Mouse (Mus musculus) erythroid progenitor cell, adult 5-6 weeks (primary cell): ENCODE measurements around the gene Wdr64. TPM values are rescaled to one million over a fixed set of nuclear protein-coding genes. Genes with fewer than 3 reads are reported as not detected.

Experiments
- ATAC-seq: replicated peaks from 2 replicates; pipeline ENCODE4 v1.8.0; 2016; ENCODE audit warnings: moderate number of reproducible peaks, mild to moderate bottlenecking, moderate TSS enrichment, inconsistent platforms; ENCODE audit not compliant: poor library complexity, low FRiP score, severe bottlenecking
- total RNA-seq, 2 experiments: library from RNA; stranded (forward) in 1 of 2; stranded (reverse) in 1 of 2; fragments of 150-400 nt in 1 of 2; fragments of 186-747, 209-891 nt in 1 of 2; gene quantifications; 2 replicates each; pipeline versions ENCODE4 v1.2.3 to v1.2.4; 2015 to 2017; ENCODE audit warnings: low replicate concordance in 2 of 2

Gene Wdr64
- total RNA-seq, 2 experiments from 2014 or later, result not detected

DNA sequence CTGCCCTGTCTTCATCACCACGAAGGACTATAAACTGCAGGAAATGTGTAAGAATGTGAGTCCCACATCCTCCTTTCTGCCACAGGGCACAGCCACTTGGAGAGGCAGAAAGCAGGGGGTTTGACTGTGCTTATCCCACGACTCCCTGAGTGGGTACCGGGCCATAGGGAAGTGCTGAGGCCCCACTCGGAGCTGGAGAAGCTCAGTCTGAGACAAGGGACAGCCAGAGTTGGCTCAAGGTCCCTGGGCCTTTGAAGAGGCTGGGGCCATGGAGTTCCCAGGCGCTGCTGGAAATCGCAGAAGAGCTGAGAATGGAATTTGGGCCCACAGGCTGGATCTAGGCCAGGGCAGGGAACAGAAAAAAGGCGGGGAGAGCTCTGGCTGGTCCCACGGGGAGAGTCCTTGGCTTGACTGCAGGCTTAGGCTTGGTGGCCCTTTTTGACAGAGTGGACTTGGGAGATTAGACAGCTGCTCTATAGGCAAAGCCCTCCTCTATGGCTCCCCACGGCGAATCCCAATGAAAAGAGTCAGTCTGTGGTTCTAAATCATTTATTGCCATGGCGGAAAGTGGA lies 14.0 kb downstream of the Wdr64 start:
- no peak for ATAC-seq

DNA sequence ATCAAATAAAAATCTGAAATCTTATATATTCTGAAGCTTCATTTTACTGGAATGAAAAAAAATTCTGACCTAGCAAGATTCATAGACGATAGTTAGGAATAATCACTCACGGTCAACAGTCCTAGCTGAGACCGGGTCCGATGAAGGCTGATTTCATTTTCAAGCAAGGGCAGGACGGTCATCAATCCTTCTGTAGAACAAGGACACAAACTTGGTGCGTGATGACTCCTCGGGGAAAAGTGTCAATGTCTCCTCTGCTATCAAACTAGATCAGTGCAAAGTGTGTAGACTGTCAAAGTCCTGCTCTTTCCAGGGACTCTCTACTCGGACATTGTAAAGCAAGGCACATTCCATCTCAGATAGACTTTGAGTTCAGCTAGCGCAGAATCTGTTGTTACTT lies 18.4 kb downstream of the Wdr64 start:
- no peak for ATAC-seq

DNA sequence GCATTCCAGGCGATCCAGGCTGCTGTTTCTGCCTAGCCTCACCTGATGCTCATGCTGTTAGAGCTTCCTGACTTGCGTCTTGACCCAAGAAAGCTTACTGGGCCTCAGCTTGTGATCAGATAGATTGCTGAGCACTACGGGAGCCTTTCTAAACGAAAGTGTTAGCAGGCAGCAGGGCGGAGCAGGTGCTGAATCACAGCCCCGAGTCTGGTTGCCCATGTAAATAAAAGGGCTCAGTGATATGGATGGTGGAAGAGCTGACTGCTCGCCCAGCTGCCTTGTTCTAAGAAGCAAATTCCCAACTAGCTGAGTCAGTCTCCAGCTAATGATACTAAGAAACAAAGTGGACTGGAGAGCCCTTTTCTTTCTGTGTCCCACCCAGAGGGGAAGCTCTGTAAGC lies 27.4 kb downstream of the Wdr64 start:
- ATAC-seq, result no peak

DNA sequence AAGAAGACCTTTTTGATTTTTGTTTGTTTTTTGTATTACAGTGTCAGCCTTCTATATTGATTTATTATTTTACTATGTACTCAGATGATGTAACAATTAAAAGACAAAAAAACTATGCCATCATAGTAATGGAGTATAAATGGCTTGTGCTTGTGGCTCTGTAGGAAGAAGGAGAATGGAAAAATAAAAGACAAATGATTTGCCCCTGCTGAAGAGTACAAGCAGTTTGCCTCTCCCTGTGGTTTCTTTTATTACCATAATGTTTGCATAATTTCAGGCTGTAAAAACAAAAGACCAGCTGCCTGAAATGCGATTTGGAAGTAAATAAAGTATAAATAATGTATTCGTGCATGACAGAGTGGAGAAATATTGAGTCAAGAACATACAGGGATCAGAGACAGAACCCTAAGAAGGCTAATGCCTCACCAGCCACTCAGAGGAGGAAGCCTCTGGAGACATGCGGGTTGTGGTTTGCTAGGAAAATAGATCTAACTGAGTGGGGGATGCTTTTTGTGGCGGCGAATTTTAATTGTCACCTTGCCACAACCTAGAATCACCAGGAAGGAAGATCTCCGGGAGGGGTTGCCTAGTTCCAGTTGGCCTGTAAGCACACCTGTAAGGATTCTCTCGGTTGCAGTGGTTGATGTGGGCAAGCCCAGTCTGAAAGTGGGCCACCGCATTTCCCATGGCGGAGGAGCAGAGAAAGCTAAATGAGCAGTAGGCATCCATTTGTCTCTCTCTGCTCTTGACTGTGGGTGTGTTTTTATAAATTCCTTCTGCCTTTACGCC lies 56.4 kb downstream of the Wdr64 start:
- ATAC-seq, result no peak

DNA sequence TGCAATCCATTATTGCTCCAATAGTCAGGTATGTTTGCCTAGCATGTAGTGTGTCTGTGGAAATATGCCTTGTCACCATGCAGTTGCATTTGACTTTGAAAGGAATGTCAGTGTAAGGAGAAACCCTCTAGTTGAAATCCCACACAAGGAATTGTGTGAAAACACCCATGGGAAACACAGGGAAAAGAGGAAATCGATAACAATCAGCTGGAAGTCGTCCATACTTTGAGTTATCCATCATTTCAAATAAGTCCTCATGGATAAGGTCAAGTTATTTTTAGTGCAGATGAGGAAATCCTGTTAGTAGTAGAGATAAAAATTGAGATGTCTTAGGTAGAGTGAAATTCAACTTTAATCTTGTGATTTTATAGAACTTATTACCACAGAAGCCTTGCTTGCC lies 96.3 kb downstream of the Wdr64 start:
- ATAC-seq, result no peak

DNA sequence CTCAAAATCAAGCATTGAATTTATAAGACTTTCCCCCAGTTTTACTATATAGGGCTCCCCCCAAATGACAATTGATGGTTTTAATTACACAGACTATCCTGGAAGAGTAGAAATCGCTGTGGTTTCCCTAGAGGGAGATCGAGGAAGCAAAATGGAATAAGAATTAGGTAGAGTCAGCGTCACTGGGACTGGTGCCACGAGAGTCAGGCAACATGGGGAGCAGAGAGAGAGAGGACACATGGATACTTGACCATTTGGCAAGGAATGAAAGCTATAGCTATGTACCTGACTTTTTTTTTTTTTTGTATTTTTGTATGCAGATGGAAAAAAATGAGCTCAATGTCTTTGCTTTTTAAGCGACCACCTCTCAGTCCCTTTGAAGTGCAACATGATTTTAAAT lies 110.0 kb downstream of the Wdr64 start:
- no peak for ATAC-seq

DNA sequence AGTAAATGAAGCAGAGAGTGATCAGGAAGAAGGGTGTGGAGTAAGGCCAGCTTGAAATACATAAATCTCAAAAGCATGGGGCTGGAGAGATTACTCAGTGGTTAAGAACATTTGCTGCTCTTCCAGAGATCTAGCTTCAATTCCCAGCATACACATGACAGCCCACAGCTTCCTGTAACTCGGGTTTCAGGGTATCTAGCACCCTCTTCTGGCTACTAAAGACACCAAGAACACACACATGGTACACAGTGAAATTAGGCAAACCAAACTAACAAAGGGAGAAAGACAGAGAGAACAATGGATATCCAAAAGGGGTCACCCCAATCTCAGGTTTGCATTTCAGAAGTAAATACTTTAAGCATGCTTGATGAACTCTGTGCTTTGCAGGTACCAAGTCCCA lies 113.2 kb downstream of the Wdr64 start:
- ATAC-seq, result no peak

DNA sequence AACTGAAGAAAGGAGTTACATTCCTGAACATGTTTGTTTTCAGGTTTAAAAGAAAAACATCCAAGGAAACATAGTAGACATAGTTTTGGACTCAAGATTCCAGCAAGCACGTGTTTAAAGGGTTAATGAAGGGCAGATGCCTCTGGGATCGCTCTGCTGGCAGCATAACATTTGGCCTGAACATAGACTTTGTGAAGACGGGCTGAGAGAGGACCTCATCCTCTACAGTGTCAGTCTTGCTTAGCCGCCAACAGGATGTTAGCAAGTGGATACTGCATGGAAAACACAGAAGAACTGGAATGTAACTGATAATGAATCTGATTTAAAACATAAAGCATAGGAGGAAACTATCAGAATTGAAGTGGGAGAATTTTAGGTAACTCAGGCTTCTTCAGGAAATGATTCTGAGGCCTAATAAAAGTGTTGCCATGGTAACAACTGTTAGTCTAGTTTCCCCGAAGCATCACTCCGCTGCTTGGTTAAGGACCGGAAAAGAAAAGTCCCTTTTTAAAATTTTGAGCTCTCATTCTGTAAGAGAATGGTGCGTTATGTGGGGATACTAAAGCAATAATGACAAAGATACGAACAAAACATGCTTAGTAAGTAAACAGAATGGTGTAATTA lies 125.5 kb downstream of the Wdr64 start:
- ATAC-seq, result no peak

DNA sequence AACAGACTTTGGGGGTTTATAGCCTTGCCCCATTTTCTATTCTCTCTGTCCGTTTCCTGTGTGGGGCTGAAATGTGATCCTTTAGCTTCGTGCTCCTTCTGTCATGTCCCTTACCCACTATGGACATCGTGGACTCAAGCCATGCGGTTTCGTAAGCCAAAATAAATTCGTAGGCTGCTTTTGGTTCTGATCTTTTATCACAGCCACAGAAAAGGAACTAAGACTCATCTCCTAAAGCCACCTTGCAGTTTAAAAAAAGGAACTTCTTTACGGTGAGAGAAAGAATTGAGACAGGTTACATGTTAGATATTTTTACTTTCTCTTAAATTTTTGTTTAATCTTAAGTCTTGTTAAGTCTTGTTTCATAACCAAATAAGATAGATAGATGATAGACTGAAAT lies 130.1 kb downstream of the Wdr64 start:
- ATAC-seq, result no peak

DNA sequence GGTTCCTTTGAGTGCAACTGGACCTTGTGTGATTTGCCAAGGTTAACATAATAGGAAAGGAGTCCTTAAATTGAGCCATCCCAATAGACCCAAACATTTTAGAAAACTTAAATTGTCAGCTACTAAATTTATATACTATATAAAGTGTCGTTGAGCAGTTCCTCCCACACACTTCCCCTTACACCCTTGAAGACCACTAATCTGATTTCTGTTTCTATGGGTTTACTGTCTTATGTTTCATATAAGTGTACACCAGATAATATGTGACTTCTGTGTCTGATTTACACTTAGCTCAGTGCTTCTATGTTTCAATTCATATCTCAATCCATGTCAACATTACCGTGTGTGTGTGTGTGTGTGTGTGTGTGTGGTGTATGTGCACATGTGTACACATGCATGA lies 130.8 kb downstream of the Wdr64 start:
- ATAC-seq, result no peak

DNA sequence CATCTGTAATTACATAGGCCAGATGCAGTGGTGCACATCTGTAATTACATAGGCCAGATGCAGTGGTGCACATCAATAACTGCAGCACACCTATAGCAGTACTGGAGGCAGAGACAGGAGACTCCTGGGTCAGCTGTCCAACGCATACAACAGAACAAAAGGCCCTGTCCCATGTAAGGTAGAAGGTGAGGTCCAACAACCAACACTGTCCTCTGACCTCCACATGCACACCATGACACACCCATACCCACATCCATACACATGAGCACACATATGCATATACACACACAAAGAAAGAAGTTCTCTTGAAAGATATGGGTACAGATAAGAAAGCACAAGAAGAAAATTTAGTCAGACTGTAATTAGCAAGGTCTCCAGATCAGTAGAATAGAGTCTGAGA lies 157.1 kb downstream of the Wdr64 start:
- no peak for ATAC-seq

Other genes starting within 250 kb of the Wdr64 start
- not detected in 2 replicates for gene Rgs7, start 206.1 kb upstream of the Wdr64 start, total RNA-seq (2015; ENCODE audit: low replicate concordance)
- gene Rgs7, start 206.1 kb upstream of the Wdr64 start, total RNA-seq (2017; ENCODE audit: low replicate concordance), result 1.4 TPM in 1 of 2 replicates, not detected in the other
- 2.5 TPM in 1 of 2 replicates, not detected in the other for gene Kmo, start 78.2 kb upstream of the Wdr64 start, total RNA-seq (2015; ENCODE audit: low replicate concordance)
- 3.8 and 4.0 TPM in 2 replicates for gene Kmo, start 78.2 kb upstream of the Wdr64 start, total RNA-seq (2017; ENCODE audit: low replicate concordance)
- gene Fh1, start 73.0 kb upstream of the Wdr64 start, total RNA-seq (2015; ENCODE audit: low replicate concordance), result 29.3 and 41.4 TPM in 2 replicates
- gene Fh1, start 73.0 kb upstream of the Wdr64 start, total RNA-seq (2017; ENCODE audit: low replicate concordance), result 15.9 and 30.9 TPM in 2 replicates
- gene Opn3, start 5.8 kb upstream of the Wdr64 start, total RNA-seq (2015; ENCODE audit: low replicate concordance), result 1.8 TPM in 1 of 2 replicates, not detected in the other
- not detected in 2 replicates for gene Opn3, start 5.8 kb upstream of the Wdr64 start, total RNA-seq (2017; ENCODE audit: low replicate concordance)
- gene Chml, start 5.7 kb upstream of the Wdr64 start, total RNA-seq (2015; ENCODE audit: low replicate concordance), result 1.3 and 1.8 TPM in 2 replicates
- 4.9 and 10.1 TPM in 2 replicates for gene Chml, start 5.7 kb upstream of the Wdr64 start, total RNA-seq (2017; ENCODE audit: low replicate concordance)
- 23.8 and 46.9 TPM in 2 replicates for gene Exo1, start 182.0 kb downstream of the Wdr64 start, total RNA-seq (2015; ENCODE audit: low replicate concordance)
- 27.1 and 48.0 TPM in 2 replicates for gene Exo1, start 182.0 kb downstream of the Wdr64 start, total RNA-seq (2017; ENCODE audit: low replicate concordance)
- gene Gm38100, start 221.7 kb downstream of the Wdr64 start, total RNA-seq (2015; ENCODE audit: low replicate concordance), result not detected in 2 replicates
- gene Gm38100, start 221.7 kb downstream of the Wdr64 start, total RNA-seq (2017; ENCODE audit: low replicate concordance), result not detected in 2 replicates